Mouse (Mus musculus): ENCODE results near the gene Gpx7.

DNA sequence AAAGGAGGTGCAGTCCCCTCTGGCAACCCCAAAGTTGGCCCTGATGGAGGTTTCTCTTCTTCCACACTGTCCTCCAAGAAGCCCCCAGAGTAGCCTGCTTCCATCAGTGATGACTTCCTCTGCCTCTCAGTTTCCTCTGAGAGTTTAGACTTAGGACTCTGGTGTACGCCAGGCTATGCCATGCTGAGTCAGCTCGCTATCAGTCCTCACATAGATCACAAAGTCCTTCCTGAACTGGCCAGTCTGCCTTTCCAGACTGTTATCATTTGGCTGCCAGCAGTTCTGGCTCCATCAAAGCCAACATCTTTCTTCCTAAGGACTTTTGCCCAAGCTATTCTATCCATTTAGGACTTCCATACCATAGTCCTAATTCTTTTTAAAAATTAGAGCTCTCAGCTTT lies 14.2 kb downstream of the Gpx7 start:
- no peak for TF ChIP-seq CTCF (IDR thresholded peaks at IDR 0.05; ENCODE audit: low read depth)
- no peak for TF ChIP-seq EP300 (IDR thresholded peaks at IDR 0.05; ENCODE audit: low read depth)

Data from liver, embryonic 14.5 days (tissue).